Mouse (Mus musculus) embryonic facial prominence, embryonic 13.5 days (tissue): ENCODE measurements around the gene Prox1. TPM values are rescaled to one million over a fixed set of nuclear protein-coding genes. Genes with fewer than 3 reads are reported as not detected.

Experiments used
- ATAC-seq: fragments of 200-750 bp; cut with Nextera tagmentation; 2 replicates; pipeline ENCODE4 v1.8.0; 2017; ENCODE audit warnings: low read depth; ENCODE audit not compliant: insufficient number of reproducible peaks, insufficient read depth, low FRiP score, low TSS enrichment
- H3K27ac ChIP-seq: fragments of 300-500 bp; sonication (generic); 2 replicates; pipeline ENCODE4 v1.5.1; 2015; ENCODE audit warnings: moderate library complexity, mild to moderate bottlenecking, inconsistent platforms
- H3K27me3 ChIP-seq: fragments of 300-500 bp; sonication (generic); 2 replicates; pipeline ENCODE4 v1.6.1; 2015; ENCODE audit warnings: mild to moderate bottlenecking, inconsistent platforms
- H3K36me3 ChIP-seq: fragments of 300-500 bp; sonication (generic); 2 replicates; pipeline ENCODE4 v1.6.1; 2015; ENCODE audit warnings: mild to moderate bottlenecking, inconsistent platforms
- H3K4me1 ChIP-seq: fragments of 300-500 bp; sonication (generic); 2 replicates; pipeline ENCODE4 v1.6.1; 2015; ENCODE audit warnings: inconsistent platforms
- H3K4me2 ChIP-seq: fragments of 300-500 bp; sonication (generic); 2 replicates; pipeline ENCODE4 v1.6.1; 2015; ENCODE audit warnings: moderate library complexity, mild to moderate bottlenecking, inconsistent platforms
- H3K4me3 ChIP-seq: fragments of 300-500 bp; sonication (generic); 2 replicates; pipeline ENCODE4 v1.5.1; 2015; ENCODE audit warnings: mild to moderate bottlenecking, inconsistent platforms
- H3K9ac ChIP-seq: fragments of 300-500 bp; sonication (generic); 2 replicates; pipeline ENCODE4 v1.6.1; 2015; ENCODE audit warnings: mild to moderate bottlenecking, inconsistent platforms
- H3K9me3 ChIP-seq: fragments of 300-500 bp; sonication (generic); 2 replicates; pipeline ENCODE4 v1.6.1; 2016; ENCODE audit warnings: inconsistent platforms
- WGBS: fragments of 180-500 bp; shearing (Covaris S2); methylation state at CpG from one replicate; pipeline ENCODE4 v1.1.7; 2015; ENCODE audit warnings: mixed read lengths; 5-methylcytosine and 5-hydroxymethylcytosine counted together
- polyA plus RNA-seq: library from polyadenylated mRNA; unstranded; fragments of >200 nt; fragmentation: Nextera tagmentation; extraction: Ambion mirVana; gene quantifications from 2 replicates; pipeline ENCODE4 v1.2.1, GENCODE M21; 2015

The Prox1 gene
- polyA plus RNA-seq, 1 experiment from 2014 or later = 1.3 TPM

DNA sequence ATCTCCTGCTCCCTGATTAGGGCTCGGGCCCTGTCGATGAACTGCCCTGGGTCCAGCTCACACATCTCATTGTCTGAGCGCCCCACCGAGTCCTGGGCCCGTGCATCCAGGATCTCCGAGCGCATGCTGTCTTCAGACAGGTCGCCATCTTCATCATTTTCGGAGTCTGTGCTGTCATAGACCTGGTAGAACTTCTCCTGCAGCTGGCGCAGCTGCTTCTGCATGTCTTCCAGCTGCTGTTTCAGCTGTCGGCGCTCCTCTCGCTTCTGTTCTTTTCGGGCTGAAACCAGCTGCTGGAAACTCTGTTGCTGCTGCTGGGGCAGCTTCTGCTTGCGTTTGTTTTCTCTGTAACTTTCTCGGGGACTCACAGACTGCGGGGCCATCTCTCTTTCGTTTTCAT is 9.2 kb downstream of the Prox1 start:
- Histone ChIP-seq H3K9ac (no peak overlapping the region), H3K27ac (no peak overlapping the region), H3K4me2 (no peak overlapping the region), H3K9me3 (no peaks in the 10 kb centered on the region), H3K36me3 (no peaks in the 10 kb centered on the region), H3K4me1 (no peaks in the 10 kb centered on the region), H3K27me3 (peaks cover 23% of the 10 kb centered on the region), H3K4me3 (no peak overlapping the region)
- no peak for ATAC-seq
- 75% methylated on average over 18 of the region's 18 CpGs for whole genome bisulfite sequencing

DNA sequence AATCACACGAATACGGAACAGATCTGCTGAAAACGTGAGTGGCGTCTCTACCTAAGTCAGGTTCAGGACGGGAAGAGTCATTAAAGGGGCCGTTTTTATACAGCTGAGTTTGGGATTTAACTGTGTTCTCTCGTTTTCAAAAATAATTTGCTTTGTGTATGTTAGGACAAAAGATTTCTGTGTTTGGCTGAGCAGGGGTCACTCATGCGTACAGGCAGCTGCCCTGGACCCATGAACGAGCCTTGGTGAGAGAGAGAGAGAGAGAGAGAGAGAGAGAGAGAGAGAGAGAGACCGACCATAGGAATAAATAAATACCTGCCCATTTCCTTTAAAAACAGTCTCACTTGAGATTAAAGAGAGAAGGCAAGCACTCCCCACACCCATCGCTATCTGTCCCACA is 11.1 kb downstream of the Prox1 start:
- Histone ChIP-seq H3K9me3 (no peaks in the 10 kb centered on the region), H3K27ac (no peak overlapping the region), H3K4me3 (no peak overlapping the region), H3K36me3 (no peaks in the 10 kb centered on the region), H3K27me3 (peaks cover 9% of the 10 kb centered on the region), H3K9ac (no peak overlapping the region), H3K4me2 (no peak overlapping the region), H3K4me1 (no peaks in the 10 kb centered on the region)
- no peak for ATAC-seq
- 58% methylated on average over 11 of the region's 11 CpGs for WGBS

DNA sequence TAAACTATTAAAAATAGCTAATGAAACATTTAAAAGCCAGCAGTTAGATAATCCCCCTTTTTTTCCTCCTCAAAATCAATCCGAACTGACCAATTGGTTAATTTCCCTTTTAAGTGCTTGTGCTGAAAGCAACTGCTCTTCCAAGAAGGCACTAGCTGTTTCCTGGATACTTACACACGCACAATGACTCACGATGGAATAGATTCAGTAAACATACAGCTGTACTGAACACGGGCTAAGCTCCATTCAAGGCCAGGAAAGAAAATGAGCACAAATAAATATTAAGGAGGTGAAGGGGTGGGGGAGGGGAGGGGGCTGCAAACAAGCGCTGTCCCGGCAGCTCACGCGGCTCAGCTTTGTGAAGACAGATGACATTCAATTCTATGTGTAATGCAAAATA is 14.8 kb downstream of the Prox1 start:
- no peaks in the 10 kb centered on the region for H3K36me3 ChIP-seq
- H3K9me3 ChIP-seq = no peaks in the 10 kb centered on the region
- no peak overlapping the region for H3K27ac ChIP-seq
- no peak overlapping the region for H3K4me2 ChIP-seq
- WGBS = 44% methylated on average over 8 of the region's 8 CpGs
- H3K27me3 ChIP-seq = peaks cover 7% of the 10 kb centered on the region; the same call in 1 of the 2 replicates
- H3K4me1 ChIP-seq = no peaks in the 10 kb centered on the region
- no peak overlapping the region for H3K4me3 ChIP-seq
- ATAC-seq = no peak
- H3K9ac ChIP-seq = no peak overlapping the region

DNA sequence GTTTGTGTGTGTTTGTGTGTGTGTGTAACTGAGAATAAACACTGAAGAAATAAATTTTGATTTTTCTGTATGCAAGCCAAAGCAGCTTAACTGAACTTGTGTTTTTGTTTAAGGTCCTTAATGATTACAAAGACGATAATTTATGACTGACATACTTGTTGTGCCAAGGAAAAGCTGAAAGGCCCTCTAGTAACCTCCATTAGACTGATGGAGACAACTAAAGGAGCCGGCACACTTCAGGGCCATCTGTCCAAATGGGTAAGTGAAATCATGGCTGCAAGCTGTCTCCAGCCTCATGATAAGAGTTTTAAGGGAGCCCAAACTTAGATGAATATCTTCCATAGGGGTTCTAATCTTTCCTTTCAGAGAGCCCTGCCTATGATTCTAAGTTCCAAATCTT is 15.5 kb downstream of the Prox1 start:
- H3K27me3 ChIP-seq = peaks cover 7% of the 10 kb centered on the region; the same call in 1 of the 2 replicates
- no peak overlapping the region for H3K4me3 ChIP-seq
- no peak for ATAC-seq
- no peaks in the 10 kb centered on the region for H3K4me1 ChIP-seq
- H3K9ac ChIP-seq = no peak overlapping the region
- 55% methylated on average over 2 of the region's 2 CpGs for WGBS
- H3K27ac ChIP-seq = no peak overlapping the region
- H3K4me2 ChIP-seq = no peak overlapping the region
- H3K36me3 ChIP-seq = no peaks in the 10 kb centered on the region
- no peaks in the 10 kb centered on the region for H3K9me3 ChIP-seq

DNA sequence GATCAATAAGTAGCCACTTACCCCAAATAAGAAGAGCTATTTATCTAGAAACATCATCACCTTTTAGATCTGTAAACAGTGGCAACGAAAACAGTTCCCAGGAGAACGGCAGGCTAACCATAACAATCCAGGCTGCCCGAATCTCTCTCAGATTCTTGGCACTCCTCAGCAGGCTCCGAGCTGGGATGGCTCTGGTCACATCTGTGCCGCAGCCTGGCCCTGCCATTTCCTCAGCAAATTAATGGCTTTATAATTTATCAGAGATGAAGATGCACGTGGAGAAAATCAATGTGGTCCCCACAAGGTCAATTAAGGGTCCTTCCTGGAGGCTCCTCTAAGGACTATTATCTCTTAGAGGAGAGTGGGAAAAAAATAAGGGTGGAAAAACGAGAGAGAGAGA is 16.2 kb downstream of the Prox1 start:
- no peak overlapping the region for H3K9ac ChIP-seq
- ATAC-seq = no peak
- H3K4me2 ChIP-seq = no peak overlapping the region
- WGBS = 58% methylated on average over 7 of the region's 7 CpGs
- no peak overlapping the region for H3K4me3 ChIP-seq
- no peaks in the 10 kb centered on the region for H3K9me3 ChIP-seq
- H3K27ac ChIP-seq = no peak overlapping the region
- peaks cover 3% of the 10 kb centered on the region; the same call in 1 of the 2 replicates for H3K4me1 ChIP-seq
- H3K36me3 ChIP-seq = no peaks in the 10 kb centered on the region
- H3K27me3 ChIP-seq = peaks cover 14% of the 10 kb centered on the region; the same call in 1 of the 2 replicates

DNA sequence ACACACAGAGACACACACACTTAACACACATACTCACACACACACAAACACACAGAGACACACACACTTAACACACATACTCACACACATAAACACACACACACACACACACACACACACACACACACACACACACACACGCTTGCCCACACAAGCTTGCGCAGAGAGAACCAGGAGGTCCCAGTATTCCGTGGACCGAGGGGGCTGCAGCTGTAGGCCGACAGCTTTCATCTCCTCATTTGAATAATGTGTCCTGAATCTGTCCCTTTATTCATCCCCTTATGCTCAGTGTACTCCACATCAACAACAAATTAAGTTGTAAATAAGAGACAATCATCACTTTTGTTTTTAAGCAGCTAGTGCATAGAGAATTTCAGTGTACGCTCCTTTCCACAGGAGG is 17.9 kb downstream of the Prox1 start:
- Histone ChIP-seq H3K9me3 (no peaks in the 10 kb centered on the region), H3K4me3 (no peak overlapping the region), H3K4me2 (no peak overlapping the region), H3K9ac (no peak overlapping the region), H3K27me3 (peaks cover 15% of the 10 kb centered on the region; the same call in 1 of the 2 replicates), H3K27ac (no peak overlapping the region), H3K36me3 (no peaks in the 10 kb centered on the region), H3K4me1 (peaks cover 6% of the 10 kb centered on the region; the same call in 1 of the 2 replicates)
- no peak for ATAC-seq
- WGBS = 90% methylated on average over 6 of the region's 6 CpGs

DNA sequence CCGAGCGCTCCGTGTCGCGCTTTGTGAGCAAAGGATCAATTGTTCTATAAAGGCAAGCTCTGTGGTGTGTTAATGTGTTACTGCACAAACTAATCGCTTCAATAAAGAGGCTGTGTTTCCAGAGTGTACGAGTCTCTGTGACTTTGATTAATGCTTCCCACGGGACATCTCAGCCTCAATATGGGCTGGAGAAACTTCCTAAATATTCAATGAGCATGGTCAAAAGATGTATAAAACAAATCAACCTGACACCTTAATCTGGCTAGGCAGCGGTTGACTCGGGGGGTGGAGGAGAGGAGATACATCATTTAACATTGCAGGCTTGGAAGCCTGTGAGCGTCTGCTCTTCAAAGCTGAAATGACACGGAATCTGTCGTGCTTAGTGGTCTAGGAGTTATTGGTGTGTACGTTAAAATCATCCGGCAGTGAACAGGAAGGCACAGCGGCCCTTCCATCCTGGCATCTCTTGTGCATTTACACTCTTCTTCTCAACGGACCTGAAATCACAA is 21.2 kb downstream of the Prox1 start:
- 50% methylated on average over 17 of the region's 17 CpGs for WGBS
- Histone ChIP-seq H3K36me3 (no peaks in the 10 kb centered on the region), H3K4me3 (no peak overlapping the region), H3K4me1 (peaks cover 6% of the 10 kb centered on the region; the same call in 1 of the 2 replicates), H3K9me3 (no peaks in the 10 kb centered on the region), H3K27ac (no peak overlapping the region), H3K4me2 (peak overlapping the region; percentile 32), H3K27me3 (peaks cover 15% of the 10 kb centered on the region; the same call in 1 of the 2 replicates), H3K9ac (no peak overlapping the region)
- no peak for ATAC-seq

DNA sequence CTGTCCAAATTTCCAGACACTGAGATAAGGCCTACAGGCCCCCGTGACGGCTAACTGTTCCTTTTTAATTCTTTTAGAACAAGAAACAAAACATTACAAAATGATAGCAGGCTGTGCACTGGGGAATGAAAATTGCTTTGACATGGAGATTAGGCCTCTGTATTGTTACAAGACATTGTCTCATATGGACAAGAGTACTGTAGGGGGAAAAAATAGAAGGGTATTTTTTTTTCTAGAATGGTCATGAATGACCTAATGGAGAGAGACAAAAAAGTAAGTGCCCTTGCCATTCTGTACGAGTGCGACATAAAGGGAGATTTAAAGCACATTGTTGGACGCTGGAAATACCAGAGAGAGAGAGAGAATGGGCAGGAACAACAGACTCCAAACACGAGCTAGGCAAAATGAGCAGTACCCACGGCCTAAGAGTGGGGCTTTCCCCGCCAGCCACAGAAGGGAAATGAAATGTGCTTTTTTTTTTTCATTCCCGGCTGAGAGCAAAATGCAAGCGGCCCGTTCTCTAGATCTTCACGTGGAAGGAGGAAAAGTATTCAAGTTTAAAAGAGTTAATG is 21.8 kb downstream of the Prox1 start:
- Histone ChIP-seq H3K9ac (no peak overlapping the region), H3K4me3 (no peak overlapping the region), H3K27ac (no peak overlapping the region), H3K36me3 (no peaks in the 10 kb centered on the region), H3K4me1 (peaks cover 6% of the 10 kb centered on the region; the same call in 1 of the 2 replicates), H3K9me3 (no peaks in the 10 kb centered on the region), H3K27me3 (peaks cover 14% of the 10 kb centered on the region; the same call in 1 of the 2 replicates), H3K4me2 (peak overlapping the region; percentile 32)
- ATAC-seq = no peak
- WGBS = 31% methylated on average over 12 of the region's 12 CpGs

DNA sequence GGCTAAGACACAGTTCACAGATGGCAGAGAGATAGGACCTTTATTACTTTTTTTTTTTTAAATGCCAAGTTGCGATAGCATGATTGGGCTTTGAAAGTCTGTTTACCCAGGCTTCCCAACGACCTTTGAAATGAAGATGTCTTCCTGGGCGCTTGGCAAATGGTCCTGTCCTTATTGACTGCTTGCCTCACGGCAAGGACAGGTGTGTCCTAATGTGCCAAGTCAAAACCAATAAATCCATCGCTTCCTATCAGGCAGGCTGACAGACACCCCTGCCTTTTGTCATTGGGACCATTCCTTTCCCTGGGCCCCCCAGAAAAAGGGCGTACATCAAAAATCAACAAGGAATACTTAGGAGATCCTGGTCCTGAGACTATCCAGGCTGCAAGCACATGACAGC is 22.7 kb downstream of the Prox1 start:
- ATAC-seq = no peak
- 87% methylated on average over 6 of the region's 6 CpGs for WGBS
- H3K4me2 ChIP-seq = no peak overlapping the region

DNA sequence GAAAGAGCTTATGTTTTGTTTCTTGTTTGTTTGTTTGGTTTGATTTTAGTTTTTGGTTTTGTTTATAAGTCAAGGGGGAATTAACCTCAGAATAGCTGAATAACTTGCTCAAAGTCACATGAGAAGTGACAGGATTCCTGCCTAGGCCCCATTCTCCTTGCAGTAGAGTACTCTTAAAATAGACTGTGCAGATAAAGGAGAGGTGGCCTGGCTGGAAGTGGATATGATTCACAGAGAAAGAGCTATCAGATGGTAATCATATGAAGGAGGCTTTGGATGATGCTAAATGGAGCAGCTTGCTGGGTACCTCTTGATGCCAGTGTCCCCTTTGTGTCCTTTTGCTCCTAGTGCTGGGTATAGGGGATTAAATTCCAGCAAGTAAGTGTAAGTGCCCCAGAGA is 26.1 kb downstream of the Prox1 start:
- H3K27me3 ChIP-seq = peaks cover 2% of the 10 kb centered on the region; the same call in 1 of the 2 replicates
- H3K27ac ChIP-seq = no peak overlapping the region
- H3K4me1 ChIP-seq = peaks cover 5% of the 10 kb centered on the region; the same call in 1 of the 2 replicates
- H3K36me3 ChIP-seq = no peaks in the 10 kb centered on the region
- no peak overlapping the region for H3K9ac ChIP-seq
- H3K4me3 ChIP-seq = no peak overlapping the region
- H3K4me2 ChIP-seq = no peak overlapping the region
- ATAC-seq = no peak
- no peaks in the 10 kb centered on the region for H3K9me3 ChIP-seq

More for the DNA sequence above, 22.7 kb downstream of the Prox1 start:
- Histone ChIP-seq H3K9me3 (no peaks in the 10 kb centered on the region), H3K36me3 (no peaks in the 10 kb centered on the region), H3K27ac (no peak overlapping the region), H3K9ac (no peak overlapping the region), H3K4me1 (peaks cover 6% of the 10 kb centered on the region; the same call in 1 of the 2 replicates), H3K27me3 (peaks cover 7% of the 10 kb centered on the region; the same call in 1 of the 2 replicates), H3K4me3 (no peak overlapping the region)

DNA sequence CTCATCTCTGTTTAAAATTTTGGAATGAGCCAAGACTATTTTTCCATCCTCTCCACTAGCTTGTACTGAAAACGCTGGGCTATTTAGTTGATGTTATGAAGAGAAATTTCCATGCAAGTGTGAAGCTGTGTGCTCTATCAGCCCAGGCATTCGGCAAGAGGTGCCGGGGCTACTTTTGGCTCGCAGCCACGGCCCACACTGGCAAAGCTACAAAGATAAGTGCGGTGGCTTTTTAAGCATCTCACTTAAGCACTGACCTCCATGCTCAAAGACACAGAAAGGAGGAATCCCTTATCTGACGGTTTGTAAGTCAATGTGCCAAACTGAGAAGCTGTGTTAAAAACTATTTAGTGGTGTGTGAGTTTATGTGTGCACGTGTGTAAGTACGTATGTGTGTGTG is 26.9 kb downstream of the Prox1 start:
- WGBS = 90% methylated on average over 9 of the region's 9 CpGs
- no peaks in the 10 kb centered on the region; the same call in 1 of the 2 replicates for H3K27me3 ChIP-seq
- ATAC-seq = no peak
- H3K9ac ChIP-seq = no peak overlapping the region
- no peak overlapping the region for H3K27ac ChIP-seq
- no peak overlapping the region for H3K4me3 ChIP-seq
- no peaks in the 10 kb centered on the region for H3K9me3 ChIP-seq
- H3K4me2 ChIP-seq = no peak overlapping the region
- H3K4me1 ChIP-seq = no peaks in the 10 kb centered on the region
- no peaks in the 10 kb centered on the region for H3K36me3 ChIP-seq

DNA sequence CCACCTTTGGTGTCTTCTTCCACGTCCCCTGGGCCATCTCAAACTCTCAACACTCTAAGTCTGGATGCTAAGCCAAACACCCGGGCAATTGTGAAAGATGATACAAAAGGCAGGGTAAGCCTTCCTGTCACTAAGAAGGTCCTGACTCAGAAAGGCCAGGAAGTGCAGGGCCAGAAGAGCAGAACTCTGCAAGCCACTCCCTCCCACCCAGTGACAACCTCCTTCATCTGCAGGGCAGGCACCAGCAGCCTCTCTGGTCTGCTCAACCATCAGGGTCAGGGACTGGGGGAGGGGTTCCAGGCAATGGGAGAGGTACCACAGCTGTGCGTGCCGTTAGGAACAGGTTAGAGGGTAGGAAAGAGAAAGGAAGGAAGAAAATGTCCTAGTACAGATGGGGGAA is 27.9 kb downstream of the Prox1 start:
- no peaks in the 10 kb centered on the region for H3K4me1 ChIP-seq
- no peak overlapping the region for H3K9ac ChIP-seq
- H3K9me3 ChIP-seq = no peaks in the 10 kb centered on the region
- no peak overlapping the region for H3K4me3 ChIP-seq
- H3K36me3 ChIP-seq = no peaks in the 10 kb centered on the region
- ATAC-seq = no peak
- H3K4me2 ChIP-seq = no peak overlapping the region
- WGBS = 27% methylated on average over 4 of the region's 4 CpGs
- no peak overlapping the region for H3K27ac ChIP-seq
- H3K27me3 ChIP-seq = no peaks in the 10 kb centered on the region
